Mouse (Mus musculus) testis, adult 2 months (tissue): ENCODE measurements around the gene Rbm42.

Experiments used
- CTCF ChIP-seq: fragments of 200-500 bp; IDR thresholded peaks from 2 replicates; pipeline ENCODE4 v1.5.1; 2012; ENCODE audit warnings: low read depth, mild to moderate bottlenecking, inconsistent platforms, low read length, moderate library complexity; ENCODE audit not compliant: control insufficient read depth, insufficient read depth, insufficient replicate concordance
- POLR2A ChIP-seq: fragments of 200-500 bp; IDR thresholded peaks from 2 replicates; pipeline ENCODE4 v1.6.1; 2012; ENCODE audit warnings: low read depth, mild to moderate bottlenecking, inconsistent platforms, low read length, moderate library complexity; ENCODE audit not compliant: control insufficient read depth

GRCm38 (mm10) chr7:30664529-30665200, 14.5 kb upstream of the Rbm42 start, which contains the start of gene Haus5:
- TF ChIP-seq POLR2A (peak; percentile 81; the same call in 1 of the 2 replicates), CTCF (no peak; the same call in 1 of the 2 replicates)
